Mouse (Mus musculus) cerebellum, adult 2 months (tissue): ENCODE measurements around the gene Chrna5. TPM values are rescaled to one million over a fixed set of nuclear protein-coding genes. Genes with fewer than 3 reads are reported as not detected.

Experiments
- DNase-seq, 2 experiments: peaks; one replicate each; pipeline ENCODE4 v3.0.0; 2021
- H3K27ac ChIP-seq: fragments of 200-500 bp; 2 replicates; pipeline ENCODE4 v1.5.1; 2012; ENCODE audit warnings: low read length, control low read depth, inconsistent platforms; ENCODE audit not compliant: insufficient read depth
- H3K27me3 ChIP-seq: fragments of 200-500 bp; 2 replicates; pipeline ENCODE4 v1.6.1; 2012; ENCODE audit warnings: inconsistent platforms, mild to moderate bottlenecking, low read length, moderate library complexity; ENCODE audit not compliant: control insufficient read depth, insufficient read depth
- H3K4me1 ChIP-seq: fragments of 200-500 bp; 2 replicates; pipeline ENCODE4 v1.6.1; 2011; ENCODE audit warnings: low read length; ENCODE audit not compliant: control insufficient read depth, insufficient read depth
- H3K4me3 ChIP-seq: fragments of 200-500 bp; replicated peaks from 2 replicates; pipeline ENCODE3; 2011; ENCODE audit warnings: mild to moderate bottlenecking, low read depth, low read length, control low read depth; ENCODE audit not compliant: insufficient read depth
- CTCF ChIP-seq: fragments of 200-500 bp; IDR thresholded peaks from 2 replicates; pipeline ENCODE4 v1.5.1; 2011; ENCODE audit warnings: low read depth, mild to moderate bottlenecking, control low read depth, low read length, moderate library complexity, borderline replicate concordance; ENCODE audit not compliant: insufficient read depth
- POLR2A ChIP-seq: fragments of 200-500 bp; IDR thresholded peaks from 2 replicates; pipeline ENCODE4 v1.6.1; 2011; ENCODE audit warnings: low read length, control low read depth, borderline replicate concordance; ENCODE audit not compliant: insufficient read depth
- WGBS: fragments of 180-500 bp; shearing (Covaris S2); methylation state at CpG from one replicate; pipeline ENCODE4 v1.1.7; 2018; 5-methylcytosine and 5-hydroxymethylcytosine counted together
- polyA plus RNA-seq: library from polyadenylated mRNA; depleted of rRNA; stranded (reverse); fragments of >200 nt; gene quantifications from 2 replicates; pipeline ENCODE4 v1.2.3, GENCODE M21; 2012

The Chrna5 gene
- polyA plus RNA-seq, 1 experiment, result 0.05 TPM

GRCm38 (mm10) chr9:54950575-54951321 is 29.9 kb upstream of the Chrna5 start, which contains the start of the genes Psma4 and AY074887:
Gene Psma4 (plus strand): TSS chr9:54950790.
Gene AY074887 (minus strand): TSS chr9:54950998.
- TF ChIP-seq POLR2A, result peak; percentile 88
- no peak for TF ChIP-seq CTCF
- Histone ChIP-seq H3K27ac (peak within 1 kb of the TSS; percentile 47; the same call in 1 of the 2 replicates), H3K27me3 (no peaks in the 10 kb centered on the region), H3K4me3 (peak within 1 kb of the TSS; percentile 74), H3K4me1 (no peaks in the 10 kb centered on the region; the same call in 1 of the 2 replicates)
- WGBS, result under 1% methylated on average over 65 of the region's 65 CpGs
- DNase-seq, result peak; percentile 90 to 91

DNA sequence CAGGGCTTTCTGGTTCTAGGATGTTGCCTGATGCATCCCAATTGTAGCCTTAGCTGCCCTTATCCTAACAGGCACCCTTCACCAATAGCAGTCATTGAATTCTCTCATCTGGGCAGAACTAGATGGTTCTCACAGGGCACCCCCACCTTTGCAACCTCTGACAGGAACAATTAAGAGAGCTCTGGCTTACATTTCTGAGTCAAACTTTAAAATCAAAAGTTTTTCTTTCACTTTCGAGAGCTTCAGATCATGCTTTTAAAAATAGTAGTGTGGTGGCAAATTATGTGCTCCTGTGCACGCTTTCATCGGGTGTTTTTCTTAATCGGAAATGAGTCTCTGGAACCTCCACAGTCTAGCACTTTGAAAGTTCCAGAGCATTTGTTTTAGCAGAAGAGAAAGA is 19.6 kb upstream of the Chrna5 start:
- TF ChIP-seq POLR2A, result no peak
- no peak for TF ChIP-seq CTCF
- Histone ChIP-seq H3K4me1 (no peaks in the 10 kb centered on the region), H3K4me3 (no peak overlapping the region), H3K27ac (no peak overlapping the region), H3K27me3 (no peaks in the 10 kb centered on the region)
- DNase-seq, result no peak
- 90% methylated on average over 4 of the region's 4 CpGs for WGBS

GRCm38 (mm10) chr9:54963669-54964068 is 17.0 kb upstream of the Chrna5 start:
- no peaks in the 10 kb centered on the region for H3K4me1 ChIP-seq
- DNase-seq, result no peak
- H3K4me3 ChIP-seq, result no peak overlapping the region
- no peak overlapping the region for H3K27ac ChIP-seq
- TF ChIP-seq CTCF (no peak), POLR2A (no peak)
- H3K27me3 ChIP-seq, result no peaks in the 10 kb centered on the region

GRCm38 (mm10) chr9:54969972-54970637 is 10.6 kb upstream of the Chrna5 start:
- H3K27me3 ChIP-seq, result no peaks in the 10 kb centered on the region
- 37% methylated on average over 8 of the region's 8 CpGs for WGBS
- no peak for TF ChIP-seq CTCF
- TF ChIP-seq POLR2A, result no peak
- H3K4me3 ChIP-seq, result no peak overlapping the region
- no peak for DNase-seq
- H3K4me1 ChIP-seq, result no peaks in the 10 kb centered on the region
- H3K27ac ChIP-seq, result no peak overlapping the region

DNA sequence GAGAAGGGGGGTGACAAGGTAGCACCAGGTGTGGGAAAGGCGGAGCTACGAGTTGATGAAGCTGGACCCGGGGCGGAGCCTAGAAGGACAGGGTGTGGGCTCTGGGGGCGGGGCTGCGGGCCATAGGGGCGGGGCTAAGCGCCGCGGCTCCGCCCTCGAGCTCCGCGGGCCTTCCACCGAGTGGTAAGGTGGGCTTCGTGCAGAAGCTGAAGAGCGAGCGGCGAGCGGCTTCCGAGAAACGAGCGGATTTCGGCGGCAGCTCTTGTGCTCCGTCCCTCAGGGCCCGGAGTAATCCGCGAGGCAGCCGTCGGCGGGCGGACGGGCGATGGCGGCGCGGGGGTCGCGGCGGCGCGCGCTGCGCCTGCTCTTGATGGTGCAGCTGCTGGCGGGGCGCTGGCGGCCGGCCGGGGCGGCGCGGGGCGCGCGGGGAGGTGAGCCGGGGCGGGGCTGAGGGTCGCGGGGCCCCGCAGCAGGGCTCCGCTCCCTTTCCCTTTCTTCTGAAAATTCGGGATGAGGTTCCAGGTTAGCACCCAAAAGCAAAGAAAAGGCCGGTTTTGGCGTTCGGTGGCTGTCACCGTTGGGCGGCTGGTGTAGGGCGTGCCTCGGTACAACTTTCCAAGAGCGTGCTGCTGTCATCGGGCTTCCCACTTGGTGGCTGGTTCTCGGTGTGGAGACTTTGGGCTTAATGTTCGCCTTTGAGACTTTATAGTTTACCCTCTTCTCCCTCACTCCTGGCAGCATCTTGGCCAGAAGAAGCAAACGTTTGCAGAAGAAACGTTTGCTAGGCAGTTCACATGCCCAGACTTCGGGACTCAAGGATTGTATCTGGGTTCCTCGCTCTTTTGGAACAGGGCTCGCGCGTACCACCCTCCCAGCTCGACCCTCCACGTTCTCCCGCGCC is 861 bp downstream of the Chrna5 start:
- WGBS, result 1% methylated on average over 82 of the region's 85 CpGs
- TF ChIP-seq POLR2A, result no peak
- TF ChIP-seq CTCF, result no peak
- Histone ChIP-seq H3K27ac (no peak overlapping the region), H3K4me1 (no peaks in the 10 kb centered on the region), H3K27me3 (peaks cover 2% of the 10 kb centered on the region; the same call in 1 of the 2 replicates), H3K4me3 (peak overlapping the region; percentile 12)
- DNase-seq, result no peak

DNA sequence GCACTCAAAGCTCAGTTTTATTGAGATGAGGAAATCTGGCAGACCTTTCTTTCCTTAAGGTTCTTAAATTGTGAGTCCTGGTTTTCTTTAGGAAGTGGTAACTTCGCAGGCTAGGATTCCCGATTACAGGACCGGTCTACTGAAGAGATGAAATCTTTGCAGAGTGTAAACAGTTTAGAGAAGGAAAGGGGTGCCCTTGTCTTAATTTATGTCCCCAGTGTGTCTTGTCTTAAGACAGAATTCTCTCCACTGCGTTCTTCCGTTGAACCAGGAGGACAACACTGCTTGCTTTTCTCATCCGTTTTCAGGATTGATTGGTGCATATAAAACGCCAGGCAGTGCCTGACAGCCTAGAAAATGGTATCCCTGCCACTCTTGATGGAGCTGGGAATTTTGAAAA is 1.7 kb downstream of the Chrna5 start:
- WGBS, result 33% methylated on average over 7 of the region's 7 CpGs
- Histone ChIP-seq H3K4me1 (no peaks in the 10 kb centered on the region), H3K4me3 (no peak overlapping the region), H3K27ac (no peak overlapping the region), H3K27me3 (peaks cover 2% of the 10 kb centered on the region; the same call in 1 of the 2 replicates)
- TF ChIP-seq POLR2A, result no peak
- no peak for TF ChIP-seq CTCF
- no peak for DNase-seq

GRCm38 (mm10) chr9:54990362-54990761 is 9.7 kb downstream of the Chrna5 start:
- WGBS, result 78% methylated on average over 3 of the region's 3 CpGs
- no peak for DNase-seq
- Histone ChIP-seq H3K4me1 (no peaks in the 10 kb centered on the region), H3K27ac (no peak overlapping the region), H3K27me3 (no peaks in the 10 kb centered on the region), H3K4me3 (no peak overlapping the region)
- no peak for TF ChIP-seq CTCF
- no peak for TF ChIP-seq POLR2A
